Mouse (Mus musculus) kidney, adult 2 months (tissue): ENCODE measurements around the gene Gfod2. TPM values are rescaled to one million over a fixed set of nuclear protein-coding genes. Genes with fewer than 3 reads are reported as not detected.

Source experiments
- DNase-seq: peaks from one replicate; pipeline ENCODE4 v3.0.0; 2021
- H3K27ac ChIP-seq: fragments of 200-500 bp; 2 replicates; pipeline ENCODE4 v1.5.1; 2012; ENCODE audit warnings: low read depth, low read length, control low read depth, inconsistent platforms; ENCODE audit not compliant: insufficient read depth
- H3K27me3 ChIP-seq: fragments of 200-500 bp; replicated peaks from 2 replicates; pipeline ENCODE4 v1.6.1; 2012; ENCODE audit warnings: mild to moderate bottlenecking, moderate library complexity, low read length, inconsistent platforms; ENCODE audit not compliant: control insufficient read depth, insufficient read depth
- H3K36me3 ChIP-seq: fragments of 200-500 bp; 2 replicates; pipeline ENCODE4 v1.6.1; 2012; ENCODE audit warnings: mild to moderate bottlenecking, moderate library complexity, low read length, inconsistent platforms; ENCODE audit not compliant: control insufficient read depth, insufficient read depth
- H3K4me1 ChIP-seq: fragments of 200-500 bp; 2 replicates; pipeline ENCODE4 v1.6.1; 2011; ENCODE audit warnings: low read length; ENCODE audit not compliant: control insufficient read depth, insufficient read depth
- H3K4me3 ChIP-seq: fragments of 200-500 bp; 2 replicates; pipeline ENCODE4 v1.5.1; 2011; ENCODE audit warnings: mild to moderate bottlenecking, low read depth, low read length, control low read depth; ENCODE audit not compliant: insufficient read depth
- CTCF ChIP-seq: fragments of 200-500 bp; conservative IDR thresholded peaks from 2 replicates; pipeline ENCODE4 v1.5.1; 2011; ENCODE audit warnings: low read depth, mild to moderate bottlenecking, control low read depth, low read length, moderate library complexity, mixed read lengths; ENCODE audit not compliant: insufficient read depth, insufficient read length
- POLR2A ChIP-seq: fragments of 200-500 bp; IDR thresholded peaks from one replicate; pipeline ENCODE4 v1.6.1; 2011; ENCODE audit warnings: low read depth, low read length, control low read depth
- WGBS: fragments of 180-500 bp; shearing (Covaris S2); methylation state at CpG from one replicate; pipeline ENCODE4 v1.1.7; 2018; 5-methylcytosine and 5-hydroxymethylcytosine counted together
- polyA plus RNA-seq: library from polyadenylated mRNA; depleted of rRNA; stranded (reverse); fragments of >200 nt; gene quantifications from 2 replicates; pipeline ENCODE4 v1.2.3, GENCODE M21; 2012

The Gfod2 gene
- polyA plus RNA-seq, 1 experiment = 7.5 TPM

- Histone ChIP-seq H3K36me3 (no peaks in the 10 kb centered on the region), H3K4me3 (no peak overlapping the region), H3K4me1 (no peaks in the 10 kb centered on the region), H3K27ac (no peak overlapping the region), H3K27me3 (no peaks in the 10 kb centered on the region)
- TF ChIP-seq CTCF = peak; percentile 89
- no peak for TF ChIP-seq POLR2A
- WGBS = 2% methylated on average over 3 of the region's 3 CpGs
- peak; percentile 90 for DNase-seq
These were observed 44.3 kb downstream of the Gfod2 start for GRCm38 (mm10) chr8:105714139-105714538.

DNA sequence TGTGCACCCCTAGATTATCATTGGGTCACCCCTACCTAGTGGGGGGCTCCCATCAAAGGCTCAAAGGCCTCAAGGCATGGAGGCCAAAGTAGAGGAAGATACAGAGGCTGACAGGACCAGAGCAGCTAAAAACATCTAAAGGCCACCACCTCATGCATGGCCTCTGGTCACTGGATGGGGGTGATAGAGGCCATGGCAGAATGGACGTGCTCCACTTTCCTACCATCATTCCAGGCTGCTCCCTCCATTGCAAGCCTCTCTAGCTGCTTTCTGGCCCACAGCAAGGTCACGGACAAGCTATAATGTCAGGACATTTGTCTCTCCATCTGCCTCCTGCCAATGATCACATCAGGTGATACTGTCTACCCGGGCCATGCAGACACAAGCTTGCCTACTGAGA is 46.2 kb downstream of the Gfod2 start:
- Histone ChIP-seq H3K4me3 (no peak overlapping the region), H3K27me3 (no peaks in the 10 kb centered on the region), H3K36me3 (no peaks in the 10 kb centered on the region), H3K27ac (no peak overlapping the region), H3K4me1 (peaks cover 3% of the 10 kb centered on the region; the same call in 1 of the 2 replicates)
- TF ChIP-seq POLR2A (no peak), CTCF (no peak)
- 81% methylated on average over 3 of the region's 3 CpGs for WGBS
- DNase-seq = no peak

DNA sequence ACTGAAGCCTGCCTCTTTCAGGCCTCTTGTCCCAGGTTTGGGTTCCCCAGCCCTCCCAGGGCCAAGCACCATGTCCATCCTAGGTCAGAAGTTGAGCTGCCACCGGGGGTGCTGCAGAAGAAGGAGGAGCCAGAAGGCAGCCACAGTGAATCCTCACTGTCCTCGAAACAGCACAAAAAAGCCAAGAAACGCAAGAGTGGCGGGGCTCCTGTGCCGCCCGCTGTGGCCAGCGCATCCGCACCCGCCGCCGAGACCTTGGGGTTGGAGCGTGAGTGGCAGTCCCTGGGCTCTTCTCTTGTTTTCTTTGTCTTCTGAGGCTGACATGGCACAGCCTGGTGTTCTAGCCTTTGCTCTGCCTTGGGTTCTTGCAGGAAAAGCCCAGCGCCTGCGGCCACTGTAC is 49.1 kb downstream of the Gfod2 start:
- no peaks in the 10 kb centered on the region for H3K36me3 ChIP-seq
- H3K27ac ChIP-seq = no peak overlapping the region
- H3K27me3 ChIP-seq = no peaks in the 10 kb centered on the region
- DNase-seq = no peak
- H3K4me1 ChIP-seq = peaks cover 3% of the 10 kb centered on the region; the same call in 1 of the 2 replicates
- TF ChIP-seq POLR2A = no peak
- no peak for TF ChIP-seq CTCF
- 82% methylated on average over 14 of the region's 14 CpGs for WGBS
- H3K4me3 ChIP-seq = no peak overlapping the region

DNA sequence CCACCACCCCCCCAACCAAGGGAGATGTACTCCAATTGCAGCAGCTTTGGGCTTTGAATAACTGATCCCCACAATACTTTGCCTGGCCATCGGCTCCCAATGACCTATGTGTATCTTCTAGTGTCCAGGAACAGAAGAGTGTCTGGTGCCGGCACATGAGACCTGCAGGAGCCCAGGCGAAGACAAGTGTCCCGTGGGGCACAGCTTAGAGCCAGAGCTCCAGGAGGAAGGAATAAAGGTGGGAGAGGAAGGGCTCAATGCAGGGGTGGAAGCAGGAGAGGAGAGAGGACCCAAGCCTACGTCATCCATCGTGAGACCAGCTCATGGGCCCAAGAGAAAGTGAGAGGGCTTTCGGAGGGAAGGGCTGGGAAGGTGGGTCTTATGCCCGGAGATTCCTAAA is 49.8 kb downstream of the Gfod2 start:
- DNase-seq = no peak
- Histone ChIP-seq H3K4me1 (peaks cover 3% of the 10 kb centered on the region; the same call in 1 of the 2 replicates), H3K36me3 (no peaks in the 10 kb centered on the region), H3K4me3 (no peak overlapping the region), H3K27me3 (no peaks in the 10 kb centered on the region), H3K27ac (no peak overlapping the region)
- TF ChIP-seq CTCF (no peak), POLR2A (no peak)
- WGBS = 95% methylated on average over 8 of the region's 8 CpGs

- no peaks in the 10 kb centered on the region for H3K36me3 ChIP-seq
- H3K27me3 ChIP-seq = no peaks in the 10 kb centered on the region
- 2% methylated on average over 55 of the region's 55 CpGs for WGBS
- peak within 1 kb of the TSS; percentile 75 for H3K4me3 ChIP-seq
- no peak within 1 kb of the TSS for H3K27ac ChIP-seq
- DNase-seq = peak; percentile 96
- H3K4me1 ChIP-seq = peaks cover 3% of the 10 kb centered on the region; the same call in 1 of the 2 replicates
- no peak for TF ChIP-seq CTCF
- no peak for TF ChIP-seq POLR2A
These were observed 50.7 kb downstream of the Gfod2 start, which contains the start of the genes 4933405L10Rik and Enkd1 for GRCm38 (mm10) chr8:105707498-105708403. TSS of gene 4933405L10Rik (plus strand) at chr8:105707655. TSS of gene Enkd1 (minus strand) at chr8:105708210.

DNA sequence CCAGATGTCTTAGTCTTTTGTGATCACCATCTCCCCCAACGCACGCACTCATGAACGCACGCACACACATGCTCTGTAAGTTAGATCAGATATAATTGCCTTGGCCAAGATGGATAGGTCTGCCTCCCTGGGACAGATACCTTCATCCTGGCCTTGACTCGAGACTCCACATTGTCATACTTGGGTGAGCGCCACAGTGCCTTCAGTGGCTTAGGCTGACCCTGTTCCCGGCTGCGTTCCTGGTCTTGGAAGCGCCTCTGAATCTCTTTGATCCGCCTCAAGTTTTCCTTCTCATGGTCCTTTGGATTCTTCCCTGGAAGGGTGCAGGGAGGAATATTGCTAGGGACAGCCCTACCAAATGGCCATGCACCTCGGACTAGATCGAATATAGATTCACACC is 52.0 kb downstream of the Gfod2 start:
- WGBS = 79% methylated on average over 12 of the region's 12 CpGs
- Histone ChIP-seq H3K27ac (no peak overlapping the region), H3K27me3 (no peaks in the 10 kb centered on the region), H3K4me1 (peaks cover 7% of the 10 kb centered on the region), H3K4me3 (no peak overlapping the region), H3K36me3 (no peaks in the 10 kb centered on the region)
- TF ChIP-seq CTCF = no peak
- TF ChIP-seq POLR2A = no peak
- DNase-seq = no peak

DNA sequence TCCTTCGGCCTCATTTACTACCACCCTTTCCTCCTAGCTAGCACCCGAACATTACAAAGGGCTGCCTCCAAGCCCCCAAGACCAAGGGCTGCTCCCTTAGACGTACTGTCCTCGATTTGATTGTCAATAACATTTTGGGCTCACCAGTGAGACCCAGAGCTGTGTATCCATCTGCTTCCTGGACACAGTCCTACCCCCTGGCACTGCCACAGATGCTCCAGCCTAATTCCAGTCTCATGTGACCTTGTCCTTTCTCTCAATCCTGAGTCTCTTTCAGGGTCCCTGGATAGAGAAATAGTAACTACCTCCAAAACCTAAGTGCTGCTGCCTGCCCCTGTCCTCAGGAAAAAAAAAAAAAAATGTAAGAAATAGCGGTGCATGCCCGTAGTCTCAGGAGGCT is 53.5 kb downstream of the Gfod2 start:
- H3K27ac ChIP-seq = no peak overlapping the region
- TF ChIP-seq POLR2A (no peak), CTCF (no peak)
- peaks cover 7% of the 10 kb centered on the region for H3K4me1 ChIP-seq
- WGBS = 95% methylated on average over 6 of the region's 6 CpGs
- no peaks in the 10 kb centered on the region for H3K36me3 ChIP-seq
- DNase-seq = no peak
- H3K27me3 ChIP-seq = no peaks in the 10 kb centered on the region
- H3K4me3 ChIP-seq = no peak overlapping the region
